Mouse (Mus musculus) spleen, adult 2 months (tissue): Measurements from ENCODE around the gene Agpat2.

Experiments
- CTCF ChIP-seq: fragments of 200-500 bp; IDR thresholded peaks from 2 replicates; pipeline ENCODE4 v1.5.1; 2011; ENCODE audit warnings: mild to moderate bottlenecking, inconsistent platforms; ENCODE audit not compliant: insufficient read depth, insufficient read length, insufficient replicate concordance; ENCODE audit errors: extremely low read depth
- POLR2A ChIP-seq: fragments of 200-500 bp; IDR thresholded peaks from 2 replicates; pipeline ENCODE4 v1.6.1; 2011; ENCODE audit warnings: low read depth, low read length, inconsistent platforms

GRCm38 (mm10) chr2:26544265-26544664, 60.0 kb downstream of the Agpat2 start:
- TF ChIP-seq CTCF (no peak), POLR2A (no peak)
